Mouse (Mus musculus) liver, embryonic 11.5 days (tissue): ENCODE data around the gene Fgf12. TPM values are rescaled to one million over a fixed set of nuclear protein-coding genes. Genes with fewer than 3 reads are reported as not detected.

Source experiments
- ATAC-seq: fragments of 200-750 bp; cut with Nextera tagmentation; replicated peaks from 2 replicates; pipeline ENCODE4 v1.8.0; 2017; ENCODE audit warnings: moderate number of reproducible peaks, mild to moderate bottlenecking, moderate TSS enrichment, moderate library complexity; ENCODE audit not compliant: low FRiP score
- DNase-seq: peaks from one replicate; pipeline ENCODE4 v3.0.0-alpha.2; 2017; ENCODE audit warnings: low spot score
- H3K27ac ChIP-seq: fragments of 300-500 bp; sonication (generic); 2 replicates; pipeline ENCODE4 v1.5.1; 2014; ENCODE audit warnings: mild to moderate bottlenecking, low read depth, low read length, control low read depth
- H3K27me3 ChIP-seq: fragments of 300-500 bp; sonication (generic); replicated peaks from 2 replicates; pipeline ENCODE4 v1.6.1; 2014; ENCODE audit warnings: low read length, mixed read lengths; ENCODE audit not compliant: control insufficient read depth, insufficient read depth
- H3K36me3 ChIP-seq: fragments of 300-500 bp; sonication (generic); 2 replicates; pipeline ENCODE4 v1.6.1; 2014; ENCODE audit warnings: mild to moderate bottlenecking, low read length, moderate library complexity, mixed read lengths; ENCODE audit not compliant: control insufficient read depth, insufficient read depth
- H3K4me1 ChIP-seq: fragments of 300-500 bp; sonication (generic); replicated peaks from 2 replicates; pipeline ENCODE4 v1.6.1; 2014; ENCODE audit warnings: low read length, mixed read lengths; ENCODE audit not compliant: control insufficient read depth, insufficient read depth
- H3K4me2 ChIP-seq: fragments of 300-500 bp; sonication (generic); 2 replicates; pipeline ENCODE4 v1.6.1; 2014; ENCODE audit warnings: mild to moderate bottlenecking, control low read depth, moderate library complexity
- H3K4me3 ChIP-seq: fragments of 300-500 bp; sonication (generic); 2 replicates; pipeline ENCODE4 v1.5.1; 2014; ENCODE audit warnings: low read depth, low read length, control low read depth
- H3K9ac ChIP-seq: fragments of 300-500 bp; sonication (generic); 2 replicates; pipeline ENCODE4 v1.6.1; 2014; ENCODE audit warnings: low read depth, low read length, control low read depth
- H3K9me3 ChIP-seq: fragments of 300-500 bp; sonication (generic); 2 replicates; pipeline ENCODE4 v1.6.1; 2016; ENCODE audit warnings: low read length, inconsistent platforms, mixed read lengths; ENCODE audit not compliant: control insufficient read depth
- WGBS: fragments of 180-500 bp; shearing (Covaris S2); extraction: QIAGEN DNeasy Blood & Tissue Kit; methylation state at CpG from one replicate; pipeline ENCODE4 v1.1.7; 2014; 5-methylcytosine and 5-hydroxymethylcytosine counted together
- polyA plus RNA-seq: library from polyadenylated mRNA; unstranded; fragments of >200 nt; fragmentation: Nextera tagmentation; extraction: Ambion mirVana; gene quantifications from 2 replicates; pipeline ENCODE4 v1.2.1, GENCODE M21; 2014

The Fgf12 gene
- polyA plus RNA-seq, 1 experiment from 2014 or later: 1.3 TPM

- 70% methylated on average over 4 of the region's 4 CpGs for WGBS
- H3K4me1 ChIP-seq: no peaks in the 10 kb centered on the region
- ATAC-seq (no peak), DNase-seq (no peak)
- no peaks in the 10 kb centered on the region for H3K27me3 ChIP-seq
- no peak overlapping the region for H3K4me3 ChIP-seq
- no peaks in the 10 kb centered on the region for H3K9me3 ChIP-seq
- no peak overlapping the region for H3K9ac ChIP-seq
- no peak overlapping the region for H3K4me2 ChIP-seq
- no peaks in the 10 kb centered on the region for H3K36me3 ChIP-seq
- H3K27ac ChIP-seq: no peak overlapping the region
These were observed 52.5 kb downstream of the Fgf12 start for GRCm38 (mm10) chr16:28700346-28700745.

- Histone ChIP-seq H3K4me1 (no peaks in the 10 kb centered on the region), H3K9me3 (no peaks in the 10 kb centered on the region), H3K27ac (no peak overlapping the region), H3K4me2 (no peak overlapping the region), H3K27me3 (no peaks in the 10 kb centered on the region), H3K4me3 (no peak overlapping the region), H3K9ac (no peak overlapping the region), H3K36me3 (no peaks in the 10 kb centered on the region)
- ATAC-seq: no peak
- WGBS: 64% methylated on average over 3 of the region's 3 CpGs
- DNase-seq: no peak
These were observed 56.0 kb downstream of the Fgf12 start for GRCm38 (mm10) chr16:28696851-28697250.

- no peak overlapping the region for H3K4me2 ChIP-seq
- H3K27me3 ChIP-seq: no peaks in the 10 kb centered on the region
- H3K9ac ChIP-seq: no peak overlapping the region
- H3K9me3 ChIP-seq: no peaks in the 10 kb centered on the region
- ATAC-seq: no peak
- WGBS: 70% methylated on average over 15 of the region's 15 CpGs
- H3K27ac ChIP-seq: no peak overlapping the region
- no peaks in the 10 kb centered on the region for H3K4me1 ChIP-seq
- no peaks in the 10 kb centered on the region for H3K36me3 ChIP-seq
- no peak overlapping the region for H3K4me3 ChIP-seq
- DNase-seq: no peak
These were observed 58.6 kb downstream of the Fgf12 start for GRCm38 (mm10) chr16:28694113-28694899.

- ATAC-seq: no peak
- no peaks in the 10 kb centered on the region for H3K9me3 ChIP-seq
- no peaks in the 10 kb centered on the region for H3K4me1 ChIP-seq
- H3K36me3 ChIP-seq: no peaks in the 10 kb centered on the region
- H3K4me3 ChIP-seq: no peak overlapping the region
- no peaks in the 10 kb centered on the region for H3K27me3 ChIP-seq
- no peak overlapping the region for H3K9ac ChIP-seq
- no peak overlapping the region for H3K4me2 ChIP-seq
- 79% methylated on average over 9 of the region's 9 CpGs for WGBS
- no peak overlapping the region for H3K27ac ChIP-seq
- DNase-seq: no peak
These were observed 63.9 kb downstream of the Fgf12 start for GRCm38 (mm10) chr16:28688861-28689385.

GRCm38 (mm10) chr16:28681625-28682024 is 71.2 kb downstream of the Fgf12 start:
- Histone ChIP-seq H3K4me2 (no peak overlapping the region), H3K27ac (no peak overlapping the region), H3K4me3 (no peak overlapping the region), H3K9me3 (no peaks in the 10 kb centered on the region), H3K4me1 (no peaks in the 10 kb centered on the region), H3K27me3 (no peaks in the 10 kb centered on the region), H3K9ac (no peak overlapping the region), H3K36me3 (no peaks in the 10 kb centered on the region)
- no peak for ATAC-seq
- DNase-seq: no peak
- 43% methylated on average over 3 of the region's 3 CpGs for WGBS

- no peaks in the 10 kb centered on the region for H3K36me3 ChIP-seq
- H3K4me3 ChIP-seq: no peak overlapping the region
- H3K4me1 ChIP-seq: no peaks in the 10 kb centered on the region
- H3K27me3 ChIP-seq: no peaks in the 10 kb centered on the region
- no peak for DNase-seq
- H3K9me3 ChIP-seq: no peaks in the 10 kb centered on the region
- no peak for ATAC-seq
- WGBS: 73% methylated on average over 5 of the region's 5 CpGs
- no peak overlapping the region for H3K27ac ChIP-seq
- H3K9ac ChIP-seq: no peak overlapping the region
- no peak overlapping the region for H3K4me2 ChIP-seq
These were observed 84.0 kb downstream of the Fgf12 start for GRCm38 (mm10) chr16:28668815-28669347.

GRCm38 (mm10) chr16:28652640-28653039 is 100.2 kb downstream of the Fgf12 start:
- Histone ChIP-seq H3K4me1 (no peaks in the 10 kb centered on the region), H3K9ac (no peak overlapping the region), H3K4me2 (no peak overlapping the region), H3K36me3 (no peaks in the 10 kb centered on the region), H3K27me3 (no peaks in the 10 kb centered on the region), H3K9me3 (no peaks in the 10 kb centered on the region), H3K27ac (no peak overlapping the region), H3K4me3 (no peak overlapping the region)
- WGBS: 88% methylated on average over 10 of the region's 10 CpGs
- ATAC-seq: no peak
- no peak for DNase-seq

GRCm38 (mm10) chr16:28650589-28650988 is 102.3 kb downstream of the Fgf12 start:
- Histone ChIP-seq H3K4me1 (no peaks in the 10 kb centered on the region), H3K9ac (no peak overlapping the region), H3K4me2 (no peak overlapping the region), H3K27me3 (no peaks in the 10 kb centered on the region), H3K9me3 (no peaks in the 10 kb centered on the region), H3K4me3 (no peak overlapping the region), H3K27ac (no peak overlapping the region), H3K36me3 (no peaks in the 10 kb centered on the region)
- DNase-seq (no peak), ATAC-seq (no peak)
- 67% methylated on average over 3 of the region's 3 CpGs for WGBS

GRCm38 (mm10) chr16:28645030-28645429 is 107.8 kb downstream of the Fgf12 start:
- ATAC-seq: no peak
- DNase-seq: no peak
- H3K9ac ChIP-seq: no peak overlapping the region
- H3K9me3 ChIP-seq: no peaks in the 10 kb centered on the region
- 83% methylated on average over 3 of the region's 3 CpGs for WGBS
- no peak overlapping the region for H3K4me3 ChIP-seq
- H3K36me3 ChIP-seq: no peaks in the 10 kb centered on the region
- H3K27ac ChIP-seq: no peak overlapping the region
- H3K4me1 ChIP-seq: no peaks in the 10 kb centered on the region
- no peak overlapping the region for H3K4me2 ChIP-seq
- no peaks in the 10 kb centered on the region for H3K27me3 ChIP-seq
